Mouse (Mus musculus) bone marrow, adult 2 months (tissue): ENCODE measurements around the gene Rps21.

Experiments used
- CTCF ChIP-seq: fragments of 200-500 bp; IDR thresholded peaks from 2 replicates; pipeline ENCODE4 v1.5.1; 2011; ENCODE audit warnings: low read length, control low read depth; ENCODE audit not compliant: control insufficient read depth, insufficient read depth
- POLR2A ChIP-seq: fragments of 200-500 bp; IDR thresholded peaks from 2 replicates; pipeline ENCODE4 v1.6.1; 2011; ENCODE audit warnings: low read depth, mild to moderate bottlenecking, control low read depth, low read length, borderline replicate concordance; ENCODE audit not compliant: control insufficient read depth

- TF ChIP-seq CTCF = no peak
- TF ChIP-seq POLR2A = peak; percentile 15; the same call in 1 of the 2 replicates
These were observed 16.4 kb downstream of the Rps21 start, which contains the start of gene Cables2 for GRCm38 (mm10) chr2:180273394-180274244.
